Mouse (Mus musculus): ENCODE data around the gene Ankrd28.

Gene Ankrd28

GRCm38 (mm10) chr14:31665566-31665940, 164.9 kb downstream of the Ankrd28 start:
- DNase-seq (ENCODE audit: low read depth, low spot score), result no peak

- no peak for DNase-seq (ENCODE audit: low read depth, low spot score)
Observed at GRCm38 (mm10) chr14:31664903-31665565, 165.4 kb downstream of the Ankrd28 start.

DNA sequence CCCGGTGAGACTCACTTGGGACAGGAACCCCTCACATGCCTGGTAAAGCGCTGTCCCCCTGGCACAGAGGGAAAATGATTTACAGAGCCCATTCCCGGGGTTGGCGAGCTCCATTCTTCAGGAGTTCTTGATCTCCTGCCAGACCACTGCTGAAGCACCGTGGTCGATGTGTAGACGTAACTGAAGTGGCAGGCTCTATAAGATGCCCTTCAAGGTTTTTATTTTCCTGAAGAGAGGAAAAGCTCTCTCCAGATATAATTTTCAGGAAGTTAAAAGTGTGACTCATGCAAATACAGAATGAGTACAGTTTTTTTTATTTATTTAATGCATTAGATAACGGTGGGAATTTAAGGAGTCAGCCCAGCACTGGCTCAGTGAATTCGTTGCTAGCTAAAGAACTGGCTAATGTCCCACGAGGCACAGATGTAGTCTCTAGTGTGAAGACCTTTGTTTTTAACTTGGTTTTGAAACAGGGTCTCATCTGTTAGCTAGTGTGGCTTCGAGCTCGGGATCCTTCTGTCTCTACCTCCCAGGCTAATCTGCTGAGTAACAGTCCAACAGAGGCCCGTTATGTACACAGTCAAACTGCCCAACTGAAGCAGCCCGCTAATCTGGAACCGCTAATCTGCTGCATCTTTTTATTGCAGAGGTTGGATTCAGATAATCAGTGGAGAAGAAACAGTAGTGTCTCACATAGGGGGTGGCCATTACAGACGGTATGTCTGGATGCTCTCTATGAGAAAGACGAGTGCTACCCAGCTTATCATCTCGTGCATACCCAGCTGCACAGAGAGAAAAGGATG, 166.2 kb downstream of the Ankrd28 start:
- no peak for DNase-seq (ENCODE audit: low read depth, low spot score)

GRCm38 (mm10) chr14:31663376-31664099, 166.9 kb downstream of the Ankrd28 start:
- DNase-seq (ENCODE audit: low read depth, low spot score), result no peak

DNA sequence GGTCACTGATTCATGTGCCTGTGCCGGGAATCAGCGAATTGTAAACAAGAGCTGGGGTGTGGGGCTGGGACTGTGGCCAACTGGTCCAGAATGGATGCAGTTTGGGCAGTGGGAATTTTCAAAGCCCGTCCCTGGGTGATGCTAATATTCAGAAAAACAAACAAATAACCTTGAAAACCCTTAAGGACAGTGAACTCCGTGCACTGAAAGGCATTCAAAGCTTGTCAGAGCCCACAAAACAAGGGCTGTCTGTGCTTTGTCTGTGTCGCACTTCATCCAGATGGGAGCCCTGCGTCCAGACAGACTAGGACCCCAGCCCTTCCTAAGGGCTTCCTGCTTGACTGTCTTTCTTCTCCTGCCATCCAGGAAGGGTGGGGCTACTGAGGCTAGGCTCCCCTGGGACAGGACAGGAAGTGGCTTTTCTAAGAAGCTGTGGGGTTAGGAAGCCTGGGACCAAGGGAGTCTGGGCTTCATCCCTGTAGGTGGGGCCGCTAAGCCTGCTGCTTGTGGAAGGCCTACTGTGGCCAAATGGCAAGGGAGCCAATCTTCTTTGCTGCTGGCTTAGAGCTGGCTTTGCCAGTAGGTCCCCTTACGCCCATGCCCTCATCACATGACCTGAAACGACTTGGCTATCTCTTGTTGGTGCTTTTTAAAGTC, 167.8 kb downstream of the Ankrd28 start:
- DNase-seq (ENCODE audit: low read depth, low spot score), result peak; percentile 63

- DNase-seq (ENCODE audit: low read depth, low spot score), result peak; percentile 95
Observed at GRCm38 (mm10) chr14:31661671-31662554, 168.5 kb downstream of the Ankrd28 start.

DNA sequence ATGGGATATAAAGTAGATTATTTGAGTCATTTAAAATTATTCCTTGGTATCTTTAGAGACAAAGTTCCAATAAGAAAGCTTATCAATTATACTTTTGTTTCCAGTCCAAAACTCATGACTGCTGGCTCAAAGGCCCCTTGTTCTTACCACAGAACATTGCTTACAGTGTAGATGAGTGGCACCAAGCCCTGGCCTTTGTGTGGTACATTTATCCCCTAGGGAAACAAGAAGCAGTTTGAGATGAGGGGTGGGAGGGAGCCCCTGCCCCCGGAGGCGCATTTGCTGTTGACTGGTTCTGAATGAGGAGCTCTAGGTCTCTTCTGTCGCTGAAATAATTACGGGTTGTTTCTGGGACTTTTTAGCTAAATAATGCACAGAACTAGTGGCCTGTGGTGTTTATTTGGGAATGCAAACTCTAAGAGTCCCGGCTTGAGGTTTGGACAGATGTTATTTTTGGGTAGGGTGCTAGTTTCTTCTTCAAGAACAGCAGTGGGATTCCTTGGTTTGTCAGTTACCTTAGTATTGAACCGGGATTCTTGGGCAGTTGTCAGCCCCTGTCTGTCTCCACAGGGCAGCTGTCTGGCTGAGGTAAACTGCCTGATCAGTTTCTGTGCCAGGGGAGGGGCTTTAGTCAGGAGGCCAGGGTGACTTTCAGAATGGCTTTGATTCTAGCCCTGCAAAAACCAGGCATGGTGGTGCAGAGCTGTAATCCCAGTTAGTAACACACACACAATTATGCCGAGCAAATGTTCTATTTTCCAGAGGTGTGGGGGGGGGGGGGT, 169.9 kb downstream of the Ankrd28 start:
- no peak for DNase-seq (ENCODE audit: low read depth, low spot score)

DNA sequence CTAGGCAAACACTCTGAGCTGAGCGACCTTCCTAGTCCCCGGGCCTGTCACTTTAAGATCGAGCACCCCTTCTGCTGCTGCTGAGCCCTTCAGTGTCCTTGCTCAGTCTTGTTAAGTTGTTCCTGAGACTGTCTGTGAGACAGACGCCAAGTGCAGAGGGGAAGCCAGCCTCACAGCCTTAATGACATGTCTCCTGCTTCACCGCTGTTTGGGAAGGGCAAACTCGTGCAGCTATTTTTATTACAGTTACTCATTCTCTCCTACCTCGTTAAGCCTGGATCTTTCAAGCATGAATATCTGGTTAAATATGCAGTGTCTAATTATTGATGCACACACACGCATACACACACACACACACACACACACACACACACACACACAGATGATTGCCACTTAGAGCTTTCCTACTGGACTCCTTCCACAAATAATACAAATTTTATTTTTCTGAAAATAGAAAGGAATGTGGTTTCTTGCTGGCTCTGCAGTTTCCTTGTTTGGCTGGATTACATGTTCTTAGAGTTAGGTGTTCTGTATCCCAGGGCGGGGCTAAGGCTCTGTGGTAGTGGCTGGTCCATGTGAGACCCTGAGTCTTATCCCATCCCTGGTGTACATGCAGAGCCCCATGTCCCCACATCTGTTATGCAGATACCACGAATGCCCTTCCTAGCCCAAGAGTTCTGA, 170.8 kb downstream of the Ankrd28 start:
- DNase-seq (ENCODE audit: low read depth, low spot score), result no peak

DNA sequence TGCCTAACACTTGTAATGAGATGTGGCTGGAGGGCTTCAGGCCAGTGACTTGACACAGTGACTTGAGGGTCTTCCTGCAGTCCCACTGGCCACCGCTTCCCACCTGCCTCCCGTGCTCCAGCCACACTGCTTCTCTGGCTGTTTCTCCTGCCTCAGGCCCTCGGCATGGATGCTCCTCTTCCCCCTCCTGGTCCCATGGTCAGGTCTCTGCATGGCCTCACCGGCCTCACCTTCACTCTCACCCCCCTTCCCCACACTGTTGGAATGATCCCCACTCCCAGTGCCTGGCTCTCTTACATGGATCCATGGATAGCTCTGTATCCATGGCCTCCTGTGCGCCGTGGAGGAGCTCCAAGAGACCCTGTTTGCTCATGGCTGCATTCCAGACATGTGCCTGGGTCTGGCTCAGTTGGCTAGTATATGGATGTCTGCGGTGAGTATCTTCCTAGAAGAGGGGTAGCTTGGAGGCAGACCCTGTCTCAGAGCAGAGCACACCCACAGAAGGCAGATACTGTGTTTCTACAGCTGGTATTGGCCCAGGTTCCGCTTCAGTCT, 172.2 kb downstream of the Ankrd28 start:
- DNase-seq (ENCODE audit: low read depth, low spot score), result no peak

GRCm38 (mm10) chr14:31656857-31657645, 173.4 kb downstream of the Ankrd28 start:
- DNase-seq (ENCODE audit: low read depth, low spot score), result peak; percentile 78

GRCm38 (mm10) chr14:31656386-31656785, 174.1 kb downstream of the Ankrd28 start:
- no peak for DNase-seq (ENCODE audit: low read depth, low spot score)

GRCm38 (mm10) chr14:31655406-31655805, 175.0 kb downstream of the Ankrd28 start:
- DNase-seq (ENCODE audit: low read depth, low spot score), result no peak

- no peak for DNase-seq (ENCODE audit: low read depth, low spot score)
Observed at GRCm38 (mm10) chr14:31654816-31655215, 175.6 kb downstream of the Ankrd28 start.

DNA sequence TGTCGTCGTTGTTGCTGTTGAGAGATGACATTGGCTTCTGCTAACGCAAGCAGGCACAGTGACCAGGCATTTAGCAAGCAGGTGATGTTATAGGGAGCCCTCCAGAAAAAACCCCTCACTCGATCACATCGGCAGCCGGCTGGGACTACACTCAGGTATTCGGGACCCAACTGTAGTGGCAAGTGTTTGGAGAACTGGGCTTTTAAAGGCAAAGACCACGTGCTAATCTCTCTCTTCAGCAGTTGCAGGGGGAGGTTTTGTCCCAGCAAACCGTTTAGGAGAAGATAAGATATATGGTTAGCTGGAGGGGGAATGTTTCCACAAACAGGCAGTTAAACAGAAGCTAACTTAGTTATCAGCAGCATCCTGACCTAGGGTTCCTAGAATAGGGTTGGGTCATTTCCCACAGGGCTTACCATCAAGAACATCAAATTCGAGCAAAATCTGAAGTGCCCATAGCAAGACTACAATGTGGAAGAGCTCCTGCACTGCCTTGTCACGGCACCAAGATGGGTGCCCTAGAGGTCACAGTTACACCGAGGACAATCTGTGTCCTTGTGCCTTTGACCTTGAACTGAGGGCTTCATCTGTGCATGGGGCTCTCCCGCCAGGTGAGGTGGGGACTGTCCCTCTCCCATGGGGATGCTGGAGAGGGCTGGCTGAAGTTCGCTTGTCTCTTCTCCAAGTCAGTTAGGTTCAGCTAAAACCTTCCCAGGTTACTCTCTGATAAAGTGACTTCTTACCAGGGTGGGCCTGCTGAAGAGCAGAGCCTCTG, 177.2 kb downstream of the Ankrd28 start:
- DNase-seq (ENCODE audit: low read depth, low spot score), result no peak

DNA sequence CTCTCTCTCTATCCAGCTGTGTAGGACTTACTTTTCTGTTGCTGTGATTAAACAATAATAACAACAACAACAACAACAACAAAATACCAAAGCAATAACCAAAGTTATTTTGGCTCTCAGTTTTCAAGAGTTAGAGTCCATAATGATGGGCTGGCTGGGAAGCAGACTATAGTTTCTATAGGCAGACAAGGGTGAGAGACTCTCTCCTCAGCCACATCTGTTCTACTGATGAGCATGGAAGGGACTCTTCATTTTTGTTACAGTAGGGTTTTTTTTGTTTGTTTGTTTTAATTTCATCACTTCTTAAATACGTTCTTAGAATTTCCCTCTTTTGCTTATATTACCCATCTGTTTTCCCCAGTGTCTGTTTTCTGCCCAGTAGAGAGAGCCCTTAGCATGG, 177.8 kb downstream of the Ankrd28 start:
- DNase-seq (ENCODE audit: low read depth, low spot score), result no peak

- no peak for DNase-seq (ENCODE audit: low read depth, low spot score)
Observed at GRCm38 (mm10) chr14:31652106-31652505, 178.3 kb downstream of the Ankrd28 start.

DNA sequence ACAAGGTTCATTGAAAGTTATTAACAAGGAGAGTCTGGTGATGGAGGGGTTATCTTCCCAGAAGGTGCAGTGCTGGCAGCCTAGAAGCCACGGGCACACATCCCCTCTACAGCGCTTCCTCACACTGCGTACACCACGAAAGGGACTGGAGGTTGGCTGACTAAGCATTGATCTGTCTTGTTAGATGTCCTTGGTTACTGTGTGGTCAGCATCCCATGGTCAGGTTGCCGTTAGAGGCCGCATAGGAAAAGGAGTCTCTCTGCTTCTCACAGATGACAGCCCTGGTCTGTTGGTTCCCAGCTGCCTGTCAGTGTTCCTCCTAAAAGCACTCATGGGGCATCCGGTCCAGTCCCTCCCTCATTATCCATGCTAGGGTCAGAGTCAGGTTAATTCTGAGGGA, 179.2 kb downstream of the Ankrd28 start:
- no peak for DNase-seq (ENCODE audit: low read depth, low spot score)

- no peak for DNase-seq (ENCODE audit: low read depth, low spot score)
Observed at GRCm38 (mm10) chr14:31650347-31650746, 180.1 kb downstream of the Ankrd28 start.

Data from mesoderm, embryonic 11.5 days (tissue).